ENCODE assay signal across 18 mouse cellular contexts in the genomic region with DNA sequence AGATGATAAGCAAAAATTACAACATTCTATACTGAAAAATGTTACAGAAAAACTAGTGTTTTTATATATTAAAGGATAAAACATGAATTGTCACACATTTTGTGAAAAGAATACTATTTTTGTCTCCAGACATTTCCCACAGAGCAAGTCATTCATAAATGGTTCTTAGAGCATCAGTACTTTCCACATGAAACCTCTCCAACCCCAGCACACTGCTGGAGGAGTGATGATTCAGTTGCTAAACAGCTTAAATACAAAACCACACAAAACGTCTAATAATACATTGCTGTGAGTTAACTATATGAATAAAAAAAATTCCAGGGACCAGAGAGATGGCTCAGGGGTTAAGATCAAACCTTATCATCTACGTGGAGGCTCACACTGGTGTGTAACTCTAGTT. TPM values are rescaled to one million over a fixed set of nuclear protein-coding genes. Genes with fewer than 3 reads are reported as not detected.
"Had no signal": no experiment of that assay in that cellular context is flagged by ENCODE, and none has a peak within 500 bp of the region (broad histone marks: within the 10 kb centered on the region; RNA-seq: fewer than 3 reads in every experiment).

No protein-coding gene starts in this region.

- H3K4me2 ChIP-seq: lung, embryonic 15.5 days; midbrain, embryonic 11.5 days; midbrain, embryonic 13.5 days; midbrain, embryonic 15.5 days; neural tube, embryonic 12.5 days; stomach, embryonic 15.5 days had no signal

- H3K4me3 ChIP-seq: lung, embryonic 15.5 days; megakaryocyte, embryonic 14.5 days; midbrain, embryonic 13.5 days; midbrain, embryonic 15.5 days; neural tube, embryonic 12.5 days; stomach, embryonic 15.5 days had no signal

- H3K27me3 ChIP-seq: lung, embryonic 15.5 days; megakaryocyte, embryonic 14.5 days; midbrain, embryonic 13.5 days; midbrain, embryonic 15.5 days; neural tube, embryonic 12.5 days; stomach, embryonic 15.5 days had no signal

- H3K9ac ChIP-seq: lung, embryonic 15.5 days; midbrain, embryonic 13.5 days; midbrain, embryonic 15.5 days; neural tube, embryonic 12.5 days; stomach, embryonic 15.5 days had no signal

- ATAC-seq: lung, postnatal 0 days; midbrain, embryonic 13.5 days; midbrain, embryonic 15.5 days had no signal

- H3K9me3 ChIP-seq: lung, embryonic 15.5 days; megakaryocyte, embryonic 14.5 days; midbrain, embryonic 13.5 days; midbrain, embryonic 15.5 days; neural tube, embryonic 12.5 days; stomach, embryonic 15.5 days had no signal

- DNase-seq: lung, adult 2 months; lung, postnatal 14 days; lung, postnatal 36 days; right cerebral cortex, postnatal 14 days; thymus, adult 2 months; thymus, postnatal 25 days; thymus, postnatal 4 days had no signal

- H3K36me3 ChIP-seq: lung, embryonic 15.5 days; neural tube, embryonic 12.5 days; stomach, embryonic 15.5 days had no signal

- H3K4me1 ChIP-seq: lung, embryonic 15.5 days; megakaryocyte, embryonic 14.5 days; midbrain, embryonic 15.5 days; neural tube, embryonic 12.5 days; stomach, embryonic 15.5 days had no signal

- H3K27ac ChIP-seq: lung, embryonic 15.5 days; macrophage; midbrain, embryonic 13.5 days; midbrain, embryonic 15.5 days; neural tube, embryonic 12.5 days; stomach, embryonic 15.5 days; stomach, postnatal 0 days had no signal

RNA-seq across cellular contexts. Expression of a gene that starts 45.2 kb away (rescaled TPM):
- total RNA-seq: monocyte, adult 5-6 weeks had no signal
